17 mouse cellular contexts compared by ENCODE assay signal in genomic region chr4:111603194-111603593, GRCm38 (mm10).
"Had no signal": no experiment of that assay in that cellular context is flagged by ENCODE, and none has a peak within 500 bp of the region (broad histone marks: within the 10 kb centered on the region; RNA-seq: fewer than 3 reads in every experiment).

No protein-coding gene starts in this region.

- H3K4me2 ChIP-seq: lung, embryonic 15.5 days; midbrain, embryonic 11.5 days; midbrain, embryonic 13.5 days; midbrain, embryonic 15.5 days; neural tube, embryonic 12.5 days; stomach, embryonic 15.5 days had no signal

- H3K27ac ChIP-seq: lung, embryonic 15.5 days; macrophage; midbrain, embryonic 13.5 days; midbrain, embryonic 15.5 days; neural tube, embryonic 12.5 days; stomach, embryonic 15.5 days; stomach, postnatal 0 days had no signal

- ATAC-seq: liver, postnatal 0 days; lung, postnatal 0 days; midbrain, embryonic 13.5 days; midbrain, embryonic 15.5 days had no signal

- H3K4me3 ChIP-seq: lung, embryonic 15.5 days; megakaryocyte, embryonic 14.5 days; midbrain, embryonic 13.5 days; midbrain, embryonic 15.5 days; neural tube, embryonic 12.5 days; stomach, embryonic 15.5 days had no signal

- H3K36me3 ChIP-seq: lung, embryonic 15.5 days; midbrain, embryonic 13.5 days; midbrain, embryonic 15.5 days; neural tube, embryonic 12.5 days; stomach, embryonic 15.5 days had no signal

- DNase-seq: liver, postnatal 0 days; lung, adult 2 months; lung, postnatal 14 days; lung, postnatal 36 days; right cerebral cortex, postnatal 14 days; thymus, adult 2 months; thymus, postnatal 25 days had no signal

- H3K9me3 ChIP-seq: lung, embryonic 15.5 days; megakaryocyte, embryonic 14.5 days; midbrain, embryonic 13.5 days; midbrain, embryonic 15.5 days; neural tube, embryonic 12.5 days; stomach, embryonic 15.5 days had no signal

- H3K9ac ChIP-seq: liver, postnatal 0 days; lung, embryonic 15.5 days; midbrain, embryonic 13.5 days; midbrain, embryonic 15.5 days; neural tube, embryonic 12.5 days; stomach, embryonic 15.5 days had no signal

- H3K27me3 ChIP-seq: lung, embryonic 15.5 days; megakaryocyte, embryonic 14.5 days; midbrain, embryonic 13.5 days; midbrain, embryonic 15.5 days; neural tube, embryonic 12.5 days; stomach, embryonic 15.5 days had no signal

- H3K4me1 ChIP-seq: lung, embryonic 15.5 days; midbrain, embryonic 13.5 days; midbrain, embryonic 15.5 days; neural tube, embryonic 12.5 days; stomach, embryonic 15.5 days had no signal
